Mouse (Mus musculus): ENCODE results near the gene Ogn.
"Not testable (repeated sequence)": the region's sequence is repeated elsewhere in the genome, so short reads cannot be mapped to it uniquely, and the experiment has no call there.

The Ogn gene

DNA sequence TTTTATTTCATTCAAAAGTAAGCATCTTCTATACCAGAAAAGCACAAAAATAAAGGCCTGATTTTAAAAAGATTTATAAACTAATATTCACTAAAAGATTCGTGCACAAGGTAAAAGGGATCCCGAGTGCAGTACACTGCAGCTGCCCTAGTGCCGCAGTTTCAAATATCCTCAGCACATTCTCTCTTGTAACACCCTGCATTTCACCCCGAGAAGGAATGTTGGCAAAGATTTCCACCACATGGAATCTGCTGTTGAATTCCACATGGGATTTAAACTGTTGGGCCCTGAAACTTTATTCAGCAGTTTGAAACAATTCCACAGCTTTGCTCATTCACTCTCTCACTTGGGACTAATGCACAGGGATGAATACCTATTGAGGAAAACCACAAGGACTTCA is at the start of gene Ogn:
Gene Ogn, plus strand, starts transcription at position 333 of the 400 bp plus-strand sequence.
- in situ Hi-C loops (cut with MboI; ENCODE audit: low pct_unique_long_range_greater_than_20kb in 1 of 2, low sequenced_read_pairs in 2 of 2, unreplicated experiment in 1 of 2) = no loop called here

- in situ Hi-C loops (cut with MboI; ENCODE audit: low pct_unique_long_range_greater_than_20kb in 1 of 2, low sequenced_read_pairs in 2 of 2, unreplicated experiment in 1 of 2) = no loop called here
Observed at GRCm38 (mm10) chr13:49559185-49559584, 48.7 kb upstream of the Ogn start.

- in situ Hi-C loops (cut with MboI; ENCODE audit: low pct_unique_long_range_greater_than_20kb in 1 of 2, low sequenced_read_pairs in 2 of 2, unreplicated experiment in 1 of 2) = no loop called here
Observed at GRCm38 (mm10) chr13:49560886-49561285, 47.0 kb upstream of the Ogn start.

GRCm38 (mm10) chr13:49564347-49564746 is 43.5 kb upstream of the Ogn start:
- in situ Hi-C loops (cut with MboI; ENCODE audit: low pct_unique_long_range_greater_than_20kb in 1 of 2, low sequenced_read_pairs in 2 of 2, unreplicated experiment in 1 of 2) = no loop called here

GRCm38 (mm10) chr13:49570371-49570770 is 37.5 kb upstream of the Ogn start:
- in situ Hi-C loops (cut with MboI; ENCODE audit: low pct_unique_long_range_greater_than_20kb in 1 of 2, low sequenced_read_pairs in 2 of 2, unreplicated experiment in 1 of 2) = no loop called here

DNA sequence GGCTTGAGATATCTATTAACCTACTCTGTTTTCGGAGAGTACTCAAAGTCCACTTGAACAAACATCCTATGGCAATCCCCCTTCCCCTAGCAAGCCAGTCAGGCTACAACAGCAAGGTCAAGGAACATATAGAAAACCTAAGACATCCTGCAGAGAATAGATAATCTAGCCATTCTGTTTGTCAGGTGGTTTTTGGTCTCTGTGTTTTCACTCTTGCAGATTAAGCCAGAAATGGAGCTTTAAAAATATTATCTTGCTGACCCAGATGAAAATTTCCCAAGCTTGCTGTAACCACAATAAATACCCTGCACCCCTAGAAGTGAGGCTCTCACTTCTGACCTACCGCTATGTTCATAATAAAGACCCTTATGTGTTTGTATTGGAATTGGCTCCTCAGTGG is 36.4 kb upstream of the Ogn start:
- in situ Hi-C loops (cut with MboI; ENCODE audit: low pct_unique_long_range_greater_than_20kb in 1 of 2, low sequenced_read_pairs in 2 of 2, unreplicated experiment in 1 of 2) = no loop called here

- in situ Hi-C loops (cut with MboI; ENCODE audit: low pct_unique_long_range_greater_than_20kb in 1 of 2, low sequenced_read_pairs in 2 of 2, unreplicated experiment in 1 of 2) = no loop called here
Observed at GRCm38 (mm10) chr13:49581541-49582530, 26.0 kb upstream of the Ogn start, which contains the start of gene Omd. Gene Omd (plus strand): TSS chr13:49582462.

DNA sequence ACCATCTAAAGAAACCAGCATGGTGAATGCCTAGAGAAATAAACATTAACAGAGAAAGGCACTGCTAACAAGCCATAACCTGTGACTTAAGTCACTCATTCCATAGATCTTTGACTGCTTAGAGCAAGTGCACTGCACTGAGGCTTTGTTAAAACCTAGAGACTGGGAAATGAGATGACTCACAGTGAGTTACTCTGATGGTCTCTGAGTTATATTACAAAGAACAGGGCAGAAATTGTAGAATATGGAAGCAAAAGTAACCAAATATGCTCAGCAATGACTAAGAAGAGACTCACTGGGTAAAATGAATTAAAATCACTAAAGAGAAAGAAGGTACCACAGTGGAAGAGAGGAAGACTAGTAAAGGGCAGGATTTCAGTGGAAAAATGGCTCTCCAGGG is 24.0 kb upstream of the Ogn start:
- in situ Hi-C loops (cut with MboI; ENCODE audit: low pct_unique_long_range_greater_than_20kb in 1 of 2, low sequenced_read_pairs in 2 of 2, unreplicated experiment in 1 of 2) = no loop called here

DNA sequence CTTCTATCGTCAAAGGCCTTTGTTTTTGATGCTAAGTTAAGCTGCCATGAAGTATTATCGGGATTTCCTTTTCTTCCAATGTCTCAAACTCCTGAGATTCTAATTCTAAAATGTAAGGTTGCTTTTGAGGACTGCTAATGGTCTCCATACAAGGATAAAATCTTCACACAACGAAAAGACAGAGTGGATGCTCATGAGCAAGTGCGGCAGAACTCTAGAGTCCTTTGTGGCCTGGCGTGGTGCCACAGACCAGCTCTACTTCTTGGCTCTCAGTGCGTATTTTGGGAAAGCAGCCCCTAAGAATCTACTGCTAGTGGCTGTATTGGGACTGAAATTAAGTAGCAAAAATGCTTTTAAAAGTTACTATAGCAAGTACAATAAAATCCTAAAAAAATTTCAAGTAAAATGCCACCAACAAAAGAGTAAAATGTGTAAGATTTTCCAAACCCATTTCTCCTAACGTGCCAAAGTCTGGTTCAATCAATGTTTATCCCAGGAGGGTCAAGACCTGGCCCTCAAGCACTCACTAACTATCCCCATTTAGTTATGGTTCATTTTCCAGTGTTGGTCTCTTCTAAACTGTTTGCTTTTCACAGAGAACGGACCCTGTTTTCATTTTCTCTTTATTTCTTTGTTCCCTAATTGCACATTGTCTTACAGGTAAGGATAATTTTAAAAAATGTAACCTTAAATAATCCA is 23.4 kb upstream of the Ogn start:
- in situ Hi-C loops (cut with MboI; ENCODE audit: low pct_unique_long_range_greater_than_20kb in 1 of 2, low sequenced_read_pairs in 2 of 2, unreplicated experiment in 1 of 2) = no loop called here

- in situ Hi-C loops (cut with MboI; ENCODE audit: low pct_unique_long_range_greater_than_20kb in 1 of 2, low sequenced_read_pairs in 2 of 2, unreplicated experiment in 1 of 2) = no loop called here
Observed at GRCm38 (mm10) chr13:49586062-49586461, 21.8 kb upstream of the Ogn start.

DNA sequence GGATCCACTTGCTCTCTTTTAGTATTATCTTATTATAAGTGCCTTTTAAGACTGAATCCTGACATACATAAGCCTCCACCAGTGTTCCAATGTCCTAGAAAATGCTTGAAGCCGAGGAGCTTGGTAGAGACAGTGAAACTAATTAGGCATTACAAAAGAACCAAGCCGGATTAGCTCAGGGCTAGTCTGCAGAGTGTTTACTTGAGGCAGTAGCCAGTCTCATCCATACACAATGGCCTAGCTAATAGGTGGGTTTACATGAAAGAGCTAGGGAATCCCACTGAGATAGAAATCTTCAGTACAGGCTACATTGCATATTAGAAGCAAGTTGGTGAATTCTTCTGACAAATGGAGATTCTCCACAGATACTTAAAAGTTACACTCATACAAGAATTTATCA is 5.3 kb upstream of the Ogn start:
- in situ Hi-C loops (cut with MboI; ENCODE audit: low pct_unique_long_range_greater_than_20kb in 1 of 2, low sequenced_read_pairs in 2 of 2, unreplicated experiment in 1 of 2) = not testable (repeated sequence)

DNA sequence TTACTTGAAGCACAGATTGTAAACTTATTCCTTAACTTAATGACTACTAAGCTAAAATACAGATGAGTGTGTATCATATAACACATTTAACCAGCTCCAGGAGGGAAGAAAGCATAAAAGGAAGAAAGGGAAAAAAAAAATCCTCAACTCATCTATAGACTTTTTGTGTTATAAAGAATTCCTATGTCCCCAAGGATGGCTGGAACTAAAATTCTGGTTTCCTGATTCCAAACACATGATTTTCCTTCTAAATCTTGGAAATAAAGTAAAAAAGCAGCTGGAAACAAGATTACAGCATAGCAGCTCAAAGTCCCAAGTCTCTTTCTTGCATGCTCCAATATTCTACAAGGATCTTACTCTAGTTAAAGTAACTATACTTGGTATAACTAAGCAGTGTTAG is 4.2 kb upstream of the Ogn start:
- in situ Hi-C loops (cut with MboI; ENCODE audit: low pct_unique_long_range_greater_than_20kb in 1 of 2, low sequenced_read_pairs in 2 of 2, unreplicated experiment in 1 of 2) = no loop called here

GRCm38 (mm10) chr13:49608589-49609322 is 910 bp downstream of the Ogn start:
- in situ Hi-C loops (cut with MboI; ENCODE audit: low pct_unique_long_range_greater_than_20kb in 1 of 2, low sequenced_read_pairs in 2 of 2, unreplicated experiment in 1 of 2) = no loop called here

DNA sequence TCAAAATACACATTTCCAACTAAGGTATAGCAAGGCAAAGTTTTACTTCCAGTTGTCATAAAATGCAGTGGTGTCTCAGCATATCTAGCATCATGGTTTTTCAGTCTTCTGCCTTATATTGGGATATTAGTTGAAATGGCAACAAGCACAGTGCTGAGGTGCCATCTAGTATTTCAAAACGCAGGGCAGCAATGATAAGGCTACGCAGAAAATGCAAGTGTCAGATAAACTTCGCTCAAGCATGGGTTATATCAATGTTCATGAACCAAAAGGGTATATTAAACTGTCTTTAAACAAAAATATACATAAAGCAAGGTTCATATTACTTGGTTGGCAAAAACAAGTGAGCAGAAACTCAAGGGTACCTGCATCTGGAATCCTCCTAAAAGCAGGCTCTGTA is 9.2 kb downstream of the Ogn start:
- in situ Hi-C loops (cut with MboI; ENCODE audit: low pct_unique_long_range_greater_than_20kb in 1 of 2, low sequenced_read_pairs in 2 of 2, unreplicated experiment in 1 of 2) = no loop called here

- in situ Hi-C loops (cut with MboI; ENCODE audit: low pct_unique_long_range_greater_than_20kb in 1 of 2, low sequenced_read_pairs in 2 of 2, unreplicated experiment in 1 of 2) = no loop called here
Observed at GRCm38 (mm10) chr13:49618365-49618764, 10.5 kb downstream of the Ogn start.

DNA sequence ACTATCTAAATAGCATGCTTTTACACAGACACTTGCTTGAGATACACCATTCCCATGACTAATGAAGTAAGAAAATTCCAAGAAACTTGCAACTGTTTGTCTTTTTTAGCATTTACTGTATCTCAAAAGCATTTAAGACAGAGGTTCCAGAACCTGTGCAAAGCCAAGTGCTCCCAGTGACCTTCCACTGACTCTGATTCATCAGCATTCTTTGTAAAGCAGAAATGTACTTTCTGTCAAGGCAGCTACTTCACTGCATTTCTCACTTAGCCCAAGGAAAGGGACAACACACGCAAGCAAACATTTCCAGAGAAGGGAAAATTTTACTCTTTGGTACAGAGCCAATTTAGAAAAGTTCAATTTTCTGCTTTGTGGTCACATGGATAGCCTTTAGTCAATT is 15.4 kb downstream of the Ogn start:
- in situ Hi-C loops (cut with MboI; ENCODE audit: low pct_unique_long_range_greater_than_20kb in 1 of 2, low sequenced_read_pairs in 2 of 2, unreplicated experiment in 1 of 2) = no loop called here

DNA sequence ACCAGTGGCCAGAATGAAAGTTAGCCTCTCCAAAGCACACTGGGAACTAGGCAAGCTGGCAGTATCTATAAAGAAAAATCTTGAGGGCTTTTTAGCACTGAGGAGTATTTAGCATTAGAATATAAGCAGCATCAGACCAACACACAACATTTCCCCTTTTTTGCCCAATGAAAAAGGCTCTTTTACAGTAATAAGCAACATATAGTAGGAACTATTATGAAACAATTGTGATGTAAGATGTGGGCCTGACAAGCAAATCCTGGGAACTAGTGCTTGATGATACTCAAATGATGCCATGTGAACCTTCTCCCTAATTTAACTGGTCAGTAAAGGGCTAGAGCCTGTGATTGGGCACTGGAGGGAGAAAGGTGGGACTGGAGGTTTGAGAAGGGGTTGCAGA is 20.3 kb downstream of the Ogn start:
- in situ Hi-C loops (cut with MboI; ENCODE audit: low pct_unique_long_range_greater_than_20kb in 1 of 2, low sequenced_read_pairs in 2 of 2, unreplicated experiment in 1 of 2) = no loop called here

DNA sequence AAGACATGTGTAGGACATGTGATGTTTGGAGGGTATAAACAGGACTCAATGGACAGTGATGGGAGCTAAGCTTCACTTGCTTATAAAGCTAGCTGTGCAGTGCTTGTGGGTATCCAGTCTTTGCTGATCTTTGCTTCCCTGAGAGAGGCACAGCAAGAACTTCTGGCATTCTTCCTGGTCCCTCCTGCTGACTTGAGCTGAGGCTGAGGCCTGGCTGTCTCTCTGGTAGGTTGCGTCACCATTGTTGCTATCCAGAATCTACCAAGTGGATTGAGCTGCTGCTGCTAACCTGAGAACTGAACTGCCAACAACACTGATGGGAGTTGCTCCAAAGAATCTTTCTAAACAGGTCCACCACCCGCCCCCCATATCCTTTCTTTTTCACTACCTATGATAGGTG is 21.2 kb downstream of the Ogn start:
- in situ Hi-C loops (cut with MboI; ENCODE audit: low pct_unique_long_range_greater_than_20kb in 1 of 2, low sequenced_read_pairs in 2 of 2, unreplicated experiment in 1 of 2) = no loop called here

- in situ Hi-C loops (cut with MboI; ENCODE audit: low pct_unique_long_range_greater_than_20kb in 1 of 2, low sequenced_read_pairs in 2 of 2, unreplicated experiment in 1 of 2) = no loop called here
Observed at GRCm38 (mm10) chr13:49639965-49640364, 32.1 kb downstream of the Ogn start.

Data from mouse embryonic stem cell (cell line).